Mouse (Mus musculus) gastrocnemius, postnatal 10 days (tissue): ENCODE measurements at regions not wholly inside any gene's neighbourhood (a gene's known extent, or its start where the extent isn't known, plus 50 kb on each side); places are given as distances from the start of the nearest gene placed in this dataset.

Experiments
- DNase-seq: peaks from one replicate; pipeline ENCODE4 v3.0.0; 2021; ENCODE audit warnings: mixed read lengths

DNA sequence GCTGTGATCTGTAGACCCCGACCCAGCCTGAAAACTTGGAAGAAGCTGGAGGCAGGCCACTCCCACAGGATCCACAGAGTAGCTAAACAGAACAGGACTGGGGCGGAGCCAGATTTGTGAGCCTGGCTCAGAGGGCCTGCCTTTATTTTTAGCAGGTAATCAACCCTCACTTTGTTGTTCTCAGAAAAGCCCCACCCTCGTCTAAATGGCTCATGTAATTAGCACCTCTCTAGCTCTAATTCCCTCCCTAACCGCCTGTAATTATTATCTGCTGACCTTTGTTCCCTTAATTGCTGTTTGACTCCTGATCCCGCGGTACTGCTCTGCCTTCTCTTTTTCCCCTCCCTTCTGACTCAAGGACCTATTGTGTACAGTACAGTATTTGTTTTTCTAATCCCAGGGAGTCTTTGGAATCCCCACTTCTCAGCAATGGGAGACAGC is 95.6 kb upstream of the Bdnf start:
- DNase-seq, result no peak

DNA sequence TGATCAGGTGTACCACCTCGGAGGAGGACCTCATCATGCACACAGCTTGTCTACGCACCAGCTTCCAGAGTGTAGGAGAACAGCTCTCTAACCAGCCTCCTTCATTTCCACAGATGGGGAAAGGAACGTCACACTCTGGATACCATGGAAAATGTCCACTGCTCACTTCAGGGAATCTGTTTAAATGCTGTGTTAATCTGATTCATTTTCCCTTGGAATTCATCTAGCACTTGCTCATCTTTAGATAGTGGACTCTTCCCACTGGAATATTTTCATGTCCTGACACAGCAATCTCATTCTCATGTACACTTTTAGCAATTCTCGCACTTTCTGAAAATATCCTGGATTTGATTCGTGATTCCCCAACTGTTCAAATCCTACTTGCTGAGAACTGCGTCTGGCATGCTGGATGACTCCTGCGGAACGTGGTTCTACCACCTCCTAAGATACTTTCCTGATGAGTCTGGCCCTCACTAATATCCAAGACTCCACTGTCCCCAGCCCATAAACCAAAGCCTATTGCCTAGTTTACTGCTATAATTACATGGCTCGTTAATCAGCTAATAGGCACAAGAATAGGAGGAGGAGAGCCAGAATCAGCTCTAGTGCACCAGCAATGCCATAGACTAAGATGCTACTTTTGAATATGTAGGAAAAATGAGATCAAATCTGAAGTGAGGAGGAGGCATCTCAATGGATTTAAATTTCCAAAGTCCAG is 56.0 kb upstream of the Bdnf start:
- DNase-seq, result no peak

DNA sequence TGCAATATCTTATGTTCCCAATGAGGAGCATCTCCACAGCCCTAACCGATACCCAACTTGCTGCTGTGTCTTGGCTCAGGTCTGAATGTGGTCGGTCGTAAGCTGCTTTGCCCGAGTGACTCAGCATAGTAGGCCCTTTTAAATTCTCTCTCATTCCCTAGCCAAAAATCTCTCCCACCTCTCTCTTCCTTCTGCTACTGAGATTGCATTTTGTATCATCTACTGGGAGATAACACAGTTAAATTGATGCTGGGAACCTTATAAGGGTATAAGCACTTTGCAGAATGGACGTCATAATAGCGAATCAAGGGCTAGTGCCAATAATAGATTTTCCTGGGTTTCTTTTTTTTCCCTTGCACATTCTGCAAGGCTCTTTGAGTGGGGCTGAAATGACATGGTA is 54.8 kb upstream of the Bdnf start:
- DNase-seq, result no peak

DNA sequence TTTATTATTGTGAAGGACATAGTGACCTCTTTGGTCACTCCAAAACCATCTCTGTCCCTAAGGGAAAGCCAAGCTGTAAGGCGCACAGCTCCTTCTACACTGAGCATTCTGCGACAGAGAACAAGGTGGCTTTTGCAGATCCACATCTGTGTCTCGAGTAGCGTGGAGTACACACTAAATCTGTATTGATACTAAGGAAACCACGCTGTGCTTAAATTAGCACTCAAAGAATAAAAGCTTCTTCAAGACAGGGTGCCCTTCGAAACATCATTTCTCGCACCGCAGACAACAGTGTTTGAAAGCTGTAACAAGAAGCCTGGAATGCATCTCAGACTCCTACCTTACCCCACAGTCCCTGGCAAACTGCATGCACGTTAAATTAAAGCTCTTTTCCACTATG is 52.9 kb upstream of the Bdnf start:
- DNase-seq, result no peak
